Mouse (Mus musculus) CD8-positive naive resting alpha-beta T cell, adult 2 months (primary cell): ENCODE data around the gene Amer2.
"Not testable (repeated sequence)": the region's sequence is repeated elsewhere in the genome, so short reads cannot be mapped to it uniquely, and the experiment has no call there.

Experiments used
- DNase-seq, 2 experiments: peaks; one replicate each; pipeline ENCODE4 v3.0.0; 2022; ENCODE audit warnings: low read depth in 2 of 2, low spot score in 2 of 2

Gene Amer2

DNA sequence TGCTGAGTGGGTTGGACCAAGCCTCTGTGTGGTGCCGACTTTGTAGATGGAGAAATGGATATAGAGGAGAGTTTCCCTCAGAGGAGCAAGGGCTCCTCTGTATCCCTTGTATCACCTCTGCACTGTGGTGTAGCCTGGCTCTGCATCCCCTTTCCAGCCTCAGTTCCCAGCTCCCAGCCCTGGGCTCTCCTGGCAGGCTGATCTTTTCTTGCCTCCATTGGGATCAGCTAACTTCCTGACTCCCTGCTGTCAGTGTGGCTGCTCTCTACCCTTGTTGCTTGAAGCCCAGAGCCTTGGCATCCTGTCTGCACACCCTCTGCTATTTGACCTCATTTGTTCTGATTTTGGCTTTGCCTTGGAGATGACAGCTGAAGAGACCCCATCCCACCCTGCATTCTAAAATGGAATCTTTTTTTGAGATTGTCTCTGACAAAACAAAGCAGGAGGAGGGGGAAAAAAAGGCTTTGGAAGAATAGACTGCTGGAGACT is at the start of gene Amer2:
Gene Amer2, plus strand, starts transcription at position 439 of the 489 bp plus-strand sequence.
- DNase-seq = no peak

DNA sequence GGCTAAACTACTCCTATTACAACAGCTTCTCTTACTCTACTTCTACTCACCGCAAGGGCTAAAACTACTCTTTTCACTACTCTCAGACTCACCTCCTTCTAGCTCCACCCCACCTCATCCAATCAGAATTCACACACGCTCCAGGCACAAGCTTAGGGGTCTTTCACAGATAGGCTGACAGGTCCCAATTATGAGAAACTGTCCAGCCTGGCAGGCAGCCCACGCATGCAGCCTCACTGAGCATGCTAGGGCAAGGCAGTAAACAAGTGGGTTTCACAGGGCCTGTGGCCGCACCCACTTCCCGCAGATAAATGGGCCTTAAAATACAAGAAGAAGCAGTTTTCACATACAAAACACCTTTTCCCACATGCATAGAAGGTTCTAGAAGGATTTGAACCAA is 33.1 kb upstream of the Amer2 start:
- not testable (repeated sequence) for DNase-seq

DNA sequence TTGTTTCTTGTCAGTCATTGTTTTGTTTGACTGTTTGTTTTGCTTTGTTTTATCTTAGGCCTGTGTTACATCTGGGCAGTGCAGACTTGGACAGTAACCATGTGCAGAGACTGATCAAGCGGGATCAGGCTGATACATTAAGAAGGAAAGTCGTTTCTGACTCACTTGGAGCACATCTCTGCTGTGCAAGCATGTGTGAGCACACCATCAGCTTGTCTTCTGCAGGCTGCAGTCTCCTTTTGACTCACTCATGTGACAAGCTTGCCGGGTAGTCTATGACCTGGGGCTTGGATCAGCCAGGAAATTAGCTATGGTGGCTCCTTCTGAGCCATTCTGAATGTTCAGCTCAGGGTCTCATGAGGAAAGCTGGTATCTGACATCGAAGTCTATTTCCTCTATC is 32.5 kb upstream of the Amer2 start:
- no peak for DNase-seq

DNA sequence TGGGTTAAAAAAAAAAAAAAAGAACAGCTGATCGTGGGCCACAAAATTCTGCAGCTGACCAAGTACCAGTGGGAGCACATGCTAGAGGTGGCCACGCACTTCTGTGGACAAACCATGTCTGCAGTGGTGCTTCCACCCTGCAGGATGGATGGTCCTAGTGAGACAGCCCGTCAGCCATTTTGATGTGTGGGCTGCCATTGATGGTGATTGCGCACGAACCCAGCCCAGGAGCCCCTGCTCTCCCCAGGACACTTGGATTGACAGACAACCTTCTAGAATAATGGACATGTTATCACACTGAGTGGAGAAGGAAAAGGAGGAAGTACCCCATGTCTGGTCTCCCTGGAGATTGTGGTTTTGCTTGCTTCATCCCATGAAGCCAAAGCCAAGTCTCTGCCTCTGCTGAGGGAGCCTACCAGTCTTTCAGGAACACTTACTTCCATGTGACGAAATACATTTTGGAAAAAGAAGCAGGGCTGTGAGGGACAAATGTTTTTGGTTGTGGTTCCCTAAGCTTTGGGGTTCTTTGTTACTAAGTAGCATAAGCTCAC is 27.7 kb upstream of the Amer2 start:
- no peak for DNase-seq

DNA sequence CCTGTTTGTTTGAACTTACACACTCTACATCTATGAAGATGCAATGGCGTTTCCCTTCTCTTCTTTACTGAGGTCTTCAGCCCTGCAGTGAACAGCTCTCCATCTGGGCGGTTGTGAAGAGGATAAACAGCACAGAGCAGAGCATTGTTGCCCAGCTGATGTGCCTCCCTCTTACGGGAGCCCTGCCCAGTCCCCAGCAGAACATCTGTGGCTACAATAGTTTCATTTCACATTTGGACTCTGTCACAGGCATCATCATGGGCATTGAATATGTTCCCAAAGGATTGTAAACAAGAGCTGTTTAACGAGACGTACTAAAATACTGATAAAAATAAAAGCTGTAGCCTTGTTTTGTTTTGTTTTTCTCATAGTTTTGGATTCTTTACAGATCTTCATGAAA is 14.7 kb upstream of the Amer2 start:
- no peak for DNase-seq

DNA sequence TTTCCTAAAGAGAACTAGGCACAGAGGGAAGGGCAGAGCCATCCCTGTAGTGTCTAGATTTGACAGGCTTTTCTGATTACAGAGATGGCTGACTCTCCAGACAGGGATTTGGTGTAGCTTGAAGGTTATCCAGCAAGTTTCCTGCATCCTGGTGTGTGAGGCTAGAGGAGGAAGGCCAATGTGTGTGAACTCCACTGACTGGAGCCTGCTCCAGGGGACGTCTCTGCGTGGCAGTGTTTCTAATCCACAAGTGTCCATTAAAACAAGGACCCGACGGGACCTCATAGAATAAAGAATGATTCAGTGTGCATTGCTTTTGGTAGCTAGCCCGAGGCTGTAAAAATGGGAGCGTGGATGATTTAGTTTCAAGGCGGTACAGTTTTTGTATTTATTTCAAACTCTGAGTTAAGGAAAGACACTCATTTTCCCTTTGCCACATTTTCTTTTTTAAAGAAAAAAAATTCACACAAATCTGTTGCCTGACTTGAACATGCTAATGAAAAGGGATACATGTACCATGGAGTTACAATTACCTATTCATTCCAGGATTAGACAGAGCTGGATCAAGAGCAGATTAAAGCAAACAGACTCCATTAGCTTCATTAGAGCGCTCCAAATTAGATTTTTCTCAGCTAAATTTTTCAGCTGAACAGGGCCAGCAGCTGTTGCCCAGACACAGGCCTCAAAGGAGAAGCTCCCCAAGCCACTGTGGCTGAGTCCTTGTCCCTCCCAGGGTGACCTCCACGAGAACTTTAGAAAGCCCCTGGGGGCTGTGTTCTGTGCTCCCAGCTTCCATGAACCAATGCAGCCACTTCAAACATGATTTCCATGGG is 11.5 kb upstream of the Amer2 start:
- DNase-seq = no peak

DNA sequence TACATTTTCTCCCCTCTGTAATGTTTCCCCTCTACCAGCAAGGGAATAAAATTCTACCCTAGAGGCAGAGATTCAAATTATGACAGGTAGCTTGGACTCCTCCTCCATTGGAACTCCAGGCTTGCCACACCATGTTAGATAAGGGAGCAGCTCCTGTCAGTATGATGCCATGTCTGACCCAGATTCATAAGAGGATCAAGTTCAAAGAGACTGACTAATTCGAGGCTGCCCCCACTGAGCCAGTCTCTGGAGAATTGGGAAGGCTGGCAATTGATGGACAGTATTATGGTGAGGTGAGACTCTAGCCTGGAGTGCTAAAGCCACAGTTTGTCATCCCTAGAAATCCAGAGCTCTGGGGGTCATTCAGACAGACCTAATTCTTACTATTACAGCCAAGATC is 6.3 kb upstream of the Amer2 start:
- no peak for DNase-seq

DNA sequence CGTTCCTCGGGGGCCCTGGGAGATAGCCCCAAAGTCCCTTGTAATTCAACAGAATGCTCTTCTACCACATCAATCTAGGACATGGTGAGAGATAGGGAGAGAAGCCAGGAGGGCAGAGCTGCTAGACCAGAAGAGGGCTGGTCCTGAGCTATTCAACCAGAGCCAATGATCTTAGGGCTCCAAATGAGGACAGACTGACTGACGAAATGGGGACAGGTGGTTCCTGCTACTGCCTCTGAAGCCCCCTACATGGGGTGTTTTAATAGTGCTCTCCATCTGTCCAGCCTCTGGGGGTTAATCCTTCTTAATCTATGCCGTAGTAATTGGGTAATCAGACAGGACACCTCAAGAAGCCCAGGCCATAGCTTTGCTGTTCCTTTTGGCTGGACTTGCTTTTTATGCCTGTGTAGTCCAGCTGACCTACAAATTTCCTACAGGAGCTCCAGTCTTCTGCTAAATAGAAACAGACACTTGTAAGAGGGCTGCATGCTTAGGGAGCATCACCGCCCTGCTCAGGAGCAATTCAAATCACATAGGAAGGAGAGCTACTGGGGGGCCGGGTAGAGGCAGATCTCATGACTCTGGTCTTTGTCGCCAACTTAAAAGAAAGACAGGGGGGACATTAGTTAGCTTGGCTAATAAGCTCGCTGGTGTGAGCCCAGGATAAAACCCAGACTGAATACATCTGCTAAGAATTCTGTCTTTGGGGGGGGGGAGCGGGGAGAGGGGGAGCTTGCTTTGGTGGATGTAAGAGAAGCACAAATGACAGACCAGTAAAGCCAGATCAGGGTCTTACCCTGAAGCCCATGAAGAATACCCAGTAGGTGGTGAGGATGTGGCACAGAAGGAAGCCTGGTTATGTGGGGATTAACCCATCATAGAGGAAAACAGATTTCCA is 4.0 kb upstream of the Amer2 start:
- DNase-seq = no peak

DNA sequence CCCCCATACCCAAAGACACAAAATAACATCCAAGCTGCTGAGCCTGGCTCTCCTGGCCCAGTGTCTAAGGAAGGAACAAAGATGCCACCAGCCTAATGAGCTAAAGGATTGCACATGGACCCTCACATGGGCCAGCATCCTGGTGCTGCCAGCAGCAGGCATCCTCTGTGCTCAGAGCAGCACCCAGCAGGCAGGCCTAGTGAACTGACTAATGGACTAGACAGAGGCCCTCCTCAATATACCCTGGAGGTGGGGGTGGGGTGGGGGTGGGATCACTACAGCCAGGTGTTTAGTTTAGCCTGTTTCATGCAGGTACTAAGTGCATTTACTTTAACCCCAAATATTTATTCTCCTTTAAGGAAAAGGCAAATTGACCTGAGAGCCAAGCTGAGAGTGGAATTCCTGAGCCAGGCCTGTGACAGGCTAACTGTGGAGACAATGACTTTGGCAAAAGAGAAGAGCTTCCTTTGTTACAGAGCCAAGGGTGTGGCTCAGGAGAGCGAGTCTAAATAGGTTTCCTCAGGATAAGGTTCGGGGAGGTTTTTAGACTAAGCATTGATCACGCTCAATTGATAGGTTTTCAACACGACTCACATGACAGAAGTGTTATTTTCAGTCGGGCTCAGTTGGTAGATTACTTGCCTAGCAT is 3.3 kb upstream of the Amer2 start:
- DNase-seq = no peak

DNA sequence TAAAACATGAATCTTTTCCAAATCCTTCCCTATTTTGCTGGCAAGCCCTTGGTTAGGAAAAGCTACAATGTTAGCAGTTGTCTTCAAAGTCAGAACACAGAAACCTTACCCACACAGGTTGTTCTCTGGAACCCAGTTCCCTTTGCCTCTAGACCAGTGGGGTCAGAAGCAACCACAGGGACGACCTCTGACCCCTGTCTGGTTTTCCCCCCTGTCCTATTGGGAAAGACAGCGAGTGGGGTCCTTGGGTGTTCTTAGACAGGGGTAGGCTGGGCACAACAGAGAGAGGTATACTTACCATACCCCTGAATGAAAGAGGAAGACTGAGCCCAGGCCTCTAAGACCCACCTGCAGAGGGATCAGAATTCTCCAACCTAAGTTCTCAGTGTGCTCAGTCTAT is 4.0 kb downstream of the Amer2 start:
- DNase-seq = no peak

DNA sequence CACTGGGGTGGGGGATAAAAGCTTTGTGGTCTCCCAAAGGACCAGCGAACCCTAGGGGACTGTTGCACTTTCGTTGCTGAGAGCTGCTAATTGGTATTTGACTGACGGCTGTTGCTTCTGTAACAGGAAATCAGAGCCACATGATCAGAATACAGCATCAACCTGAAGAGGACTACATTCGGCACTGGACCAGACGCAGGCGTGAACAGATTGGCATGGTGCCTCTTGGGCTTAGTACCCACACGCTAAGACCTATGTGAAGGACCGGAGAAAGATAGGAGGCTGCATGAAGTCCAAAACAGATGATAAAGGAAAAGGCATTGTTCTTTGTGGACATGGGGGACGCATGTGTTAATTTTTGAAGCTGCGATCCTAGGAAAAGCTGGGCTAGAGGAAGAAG is 4.5 kb downstream of the Amer2 start:
- no peak for DNase-seq

DNA sequence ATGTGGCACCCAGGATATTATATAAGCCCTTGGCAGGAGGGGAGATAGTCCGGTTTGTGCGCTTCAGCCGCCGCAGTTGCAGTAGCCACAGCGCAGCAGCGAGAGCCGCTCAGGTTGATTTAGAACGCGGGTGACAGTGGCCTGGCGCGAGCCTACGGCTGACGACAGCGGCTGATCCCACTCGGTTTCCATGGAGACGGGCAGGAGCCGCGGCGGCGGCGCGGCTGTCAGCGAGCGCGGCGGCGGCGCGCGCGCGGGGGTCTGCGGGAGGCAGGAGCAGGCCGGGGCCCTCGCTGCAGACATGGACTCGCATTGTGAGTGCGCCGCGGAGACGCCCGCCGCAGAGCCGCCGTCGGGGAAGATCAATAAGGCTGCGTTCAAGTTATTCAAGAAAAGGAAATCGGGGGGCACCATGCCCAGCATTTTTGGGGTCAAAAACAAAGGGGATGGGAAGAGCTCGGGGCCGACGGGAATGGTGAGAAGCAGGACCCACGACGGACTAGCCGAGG is 5.1 kb downstream of the Amer2 start:
- DNase-seq = no peak

DNA sequence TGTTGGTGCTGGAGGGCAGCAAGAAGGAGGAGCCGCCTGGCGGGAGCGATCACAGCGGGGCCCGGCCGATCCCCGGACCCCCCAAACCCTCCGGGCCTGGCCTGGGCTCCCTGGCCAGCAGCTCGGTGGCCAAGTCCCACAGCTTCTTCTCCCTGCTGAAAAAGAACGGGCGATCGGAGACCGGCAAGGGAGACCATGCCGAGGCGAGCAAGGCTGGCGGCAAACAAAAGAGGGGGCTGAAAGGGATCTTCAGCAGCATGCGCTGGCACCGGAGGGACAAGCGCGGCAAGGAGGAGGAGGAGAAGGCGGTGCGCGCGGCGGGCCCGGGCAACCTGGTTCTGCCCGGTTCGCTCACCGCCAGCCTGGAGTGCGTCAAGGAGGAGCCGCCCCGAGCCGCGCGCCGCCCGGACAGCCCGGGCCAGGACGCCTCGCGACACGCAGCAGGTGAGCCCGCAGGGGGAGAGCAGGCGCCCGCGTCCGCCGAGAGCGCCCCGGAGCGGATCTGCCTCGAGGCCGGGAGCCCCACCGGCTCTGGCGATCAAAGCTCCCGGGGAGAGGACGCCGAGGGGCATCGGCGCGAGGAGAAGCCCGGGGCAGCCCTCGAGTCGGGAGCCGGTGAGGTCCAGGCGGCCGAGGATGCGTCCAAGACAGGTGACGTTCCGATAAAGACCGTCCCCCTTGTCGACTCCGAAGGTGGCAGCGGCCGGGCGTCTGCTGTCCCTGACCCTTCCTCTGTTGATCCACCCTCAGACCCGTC is 5.7 kb downstream of the Amer2 start:
- no peak for DNase-seq

DNA sequence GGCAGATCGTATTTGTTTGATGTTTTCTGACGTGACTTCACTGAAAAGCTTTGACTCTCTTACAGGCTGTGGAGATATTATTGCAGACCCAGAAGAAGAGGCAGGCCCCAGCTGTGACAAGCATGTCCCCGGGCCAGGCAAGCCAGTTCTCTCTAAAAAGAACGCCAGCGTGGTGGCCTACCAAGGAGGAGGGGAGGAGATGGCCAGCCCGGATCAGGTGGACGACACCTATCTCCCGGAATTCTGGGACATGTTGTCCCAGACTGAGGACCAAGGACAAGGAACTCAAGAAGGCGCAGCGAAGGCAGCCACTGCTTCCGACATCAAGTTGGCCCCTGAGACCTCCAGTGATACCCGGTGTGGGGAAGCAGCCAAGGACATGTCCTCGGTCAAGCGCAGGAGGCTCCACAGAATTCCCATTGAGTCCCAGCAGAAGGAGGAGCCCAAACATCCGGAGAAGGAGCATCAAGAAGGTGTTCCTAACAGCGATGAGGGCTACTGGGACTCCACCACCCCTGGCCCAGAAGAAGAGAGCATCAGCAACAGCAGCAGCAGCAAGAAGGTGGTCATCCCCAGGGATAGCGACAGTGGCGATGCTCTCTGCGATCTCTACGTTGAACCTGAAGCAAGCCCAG is 6.4 kb downstream of the Amer2 start:
- no peak for DNase-seq

DNA sequence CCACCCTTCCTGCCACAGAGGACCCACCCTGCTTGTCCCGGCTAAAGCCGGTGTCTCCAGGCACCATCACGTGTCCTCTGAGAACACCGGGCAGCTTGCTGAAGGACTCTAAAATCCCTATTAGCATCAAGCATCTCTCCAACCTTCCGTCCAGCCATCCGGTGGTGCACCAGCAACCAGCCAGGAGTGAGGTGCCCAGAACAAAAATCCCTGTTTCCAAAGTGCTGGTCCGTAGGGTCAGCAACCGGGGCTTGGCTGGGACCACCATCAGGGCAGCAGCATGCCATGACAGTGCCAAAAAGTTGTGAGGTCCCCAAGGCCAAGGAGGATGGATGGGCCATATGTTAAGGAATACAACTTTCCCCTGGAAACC is 6.9 kb downstream of the Amer2 start:
- DNase-seq = no peak

DNA sequence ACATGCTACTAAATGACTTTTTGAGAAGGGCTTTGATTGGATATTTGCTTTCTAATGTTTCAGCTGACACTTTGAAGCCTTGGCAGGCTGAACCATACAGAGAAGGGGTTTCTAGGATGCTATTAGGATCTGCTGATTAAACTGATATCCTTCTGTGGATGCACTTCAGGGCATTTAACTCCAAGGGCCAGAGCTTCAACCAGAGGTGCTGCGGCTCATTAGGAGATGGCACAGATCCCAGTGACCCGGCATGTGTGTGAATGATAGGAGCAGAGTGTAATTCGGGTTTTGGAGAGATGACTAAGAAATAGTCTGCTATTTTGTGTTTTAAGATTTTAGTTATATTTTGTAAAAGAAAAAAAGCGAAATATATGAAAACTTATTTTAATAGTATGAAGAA is 8.6 kb downstream of the Amer2 start:
- DNase-seq = no peak

DNA sequence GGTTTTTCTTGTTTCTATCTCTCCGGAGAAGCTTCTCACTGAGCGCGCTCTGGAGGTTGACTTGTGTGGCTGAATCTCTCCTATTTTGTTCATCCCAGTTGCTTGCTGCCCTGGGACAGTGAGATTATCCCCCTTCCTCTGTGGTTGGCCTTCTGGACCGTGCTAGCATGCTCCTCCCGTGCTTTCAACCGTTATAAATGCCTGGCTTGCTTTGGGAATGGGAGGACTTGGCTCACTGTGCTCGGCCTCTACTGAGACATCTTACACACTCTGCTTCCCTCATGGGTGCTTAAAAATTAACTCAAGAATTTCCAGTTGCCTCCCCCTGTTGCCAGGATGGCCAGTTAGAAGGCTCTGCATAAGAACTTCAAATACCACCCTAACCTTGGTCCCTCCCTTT is 10.8 kb downstream of the Amer2 start:
- DNase-seq = no peak

DNA sequence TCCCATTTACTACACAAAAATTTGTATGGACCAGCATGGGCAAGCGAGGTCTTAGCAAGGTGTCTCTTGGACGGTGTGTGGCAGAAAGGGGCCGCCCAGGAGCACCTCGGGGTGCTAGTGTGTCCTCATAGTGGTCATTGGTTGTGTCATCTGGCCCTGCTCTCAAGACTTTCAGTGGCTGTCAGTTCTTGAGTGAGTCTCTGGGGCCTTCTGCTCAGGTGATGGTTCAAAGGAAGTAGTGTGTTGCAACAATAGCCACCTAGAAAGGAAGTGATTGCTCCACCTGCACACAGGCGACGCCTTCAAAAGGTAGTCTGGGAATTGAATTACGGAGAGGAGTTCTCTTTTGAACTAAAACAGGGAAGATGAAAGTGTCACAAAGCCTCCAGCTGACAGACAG is 11.2 kb downstream of the Amer2 start:
- DNase-seq = no peak

DNA sequence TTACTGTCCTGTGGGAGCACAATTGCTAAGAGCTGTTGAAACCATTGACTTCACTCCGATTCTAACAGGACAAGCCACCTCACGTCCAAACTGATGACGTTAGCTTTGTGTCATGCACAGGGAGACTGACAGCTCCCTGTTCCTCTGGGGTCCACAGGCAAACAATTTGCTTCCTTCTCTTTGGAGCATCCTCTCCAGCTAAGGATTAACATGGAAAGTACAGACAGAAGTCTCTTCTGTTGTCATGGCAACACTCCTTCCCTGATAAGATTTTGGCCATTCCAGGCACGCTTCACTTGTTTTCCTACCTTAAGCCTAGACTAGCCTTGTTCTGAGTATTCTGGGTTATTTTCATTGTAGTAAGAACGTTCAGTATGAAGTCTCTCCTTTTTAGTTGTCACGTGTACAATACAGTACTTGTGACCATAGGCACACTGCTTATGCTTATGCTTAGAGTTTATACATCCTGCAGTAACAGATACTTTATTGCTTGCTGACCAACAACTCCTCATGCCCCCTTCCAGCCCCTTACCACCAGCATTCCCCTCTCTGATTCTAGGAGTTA is 12.1 kb downstream of the Amer2 start:
- no peak for DNase-seq
